Mouse (Mus musculus) forebrain, embryonic 10.5 days (tissue): Measurements from ENCODE around the gene Lce3c. TPM values are rescaled to one million over a fixed set of nuclear protein-coding genes. Genes with fewer than 3 reads are reported as not detected.

ENCODE experiments used
- polyA plus RNA-seq: library from polyadenylated mRNA; unstranded; fragments of >200 nt; fragmentation: Nextera tagmentation; extraction: Ambion mirVana; gene quantifications from 2 replicates; pipeline ENCODE4 v1.2.1, GENCODE M21; 2016

The Lce3c gene
- polyA plus RNA-seq, 1 experiment from 2014 or later, result not detected

Other genes starting within 250 kb of the Lce3c start
- gene Lce1e, start 235.4 kb upstream of the Lce3c start, polyA plus RNA-seq, result not detected in 2 replicates
- gene Lce1f, start 224.1 kb upstream of the Lce3c start, polyA plus RNA-seq, result not detected in 2 replicates
- gene Gm38119, start 205.4 kb upstream of the Lce3c start, polyA plus RNA-seq, result not detected in 2 replicates
- gene Lce1g, start 192.1 kb upstream of the Lce3c start, polyA plus RNA-seq, result not detected in 2 replicates
- not detected in 2 replicates for gene Lce1h, start 179.4 kb upstream of the Lce3c start, polyA plus RNA-seq
- not detected in 2 replicates for gene Lce1i, start 165.6 kb upstream of the Lce3c start, polyA plus RNA-seq
- not detected in 2 replicates for gene Lce1j, start 154.0 kb upstream of the Lce3c start, polyA plus RNA-seq
- not detected in 2 replicates for gene Lce1k, start 136.6 kb upstream of the Lce3c start, polyA plus RNA-seq
- gene Kprp, start 117.2 kb upstream of the Lce3c start, polyA plus RNA-seq, result not detected in 2 replicates
- not detected in 2 replicates for gene Lce1l, start 93.2 kb upstream of the Lce3c start, polyA plus RNA-seq
- gene 2310050C09Rik, start 74.3 kb upstream of the Lce3c start, polyA plus RNA-seq, result not detected in 2 replicates
- gene Lce3a, start 18.3 kb upstream of the Lce3c start, polyA plus RNA-seq, result not detected in 2 replicates
- gene Lce3b, start 11.5 kb upstream of the Lce3c start, polyA plus RNA-seq, result not detected in 2 replicates
- not detected in 2 replicates for gene Lce3d, start 12.9 kb downstream of the Lce3c start, polyA plus RNA-seq
- not detected in 2 replicates for gene Lce3e, start 22.6 kb downstream of the Lce3c start, polyA plus RNA-seq
- gene Lce3f, start 47.7 kb downstream of the Lce3c start, polyA plus RNA-seq, result not detected in 2 replicates
- gene Crct1, start 71.2 kb downstream of the Lce3c start, polyA plus RNA-seq, result 0.31 TPM in 1 of 2 replicates, not detected in the other
- not detected in 2 replicates for gene Lce1m, start 74.6 kb downstream of the Lce3c start, polyA plus RNA-seq
- gene Gm4858, start 124.3 kb downstream of the Lce3c start, polyA plus RNA-seq, result not detected in 2 replicates
- gene Crnn, start 200.3 kb downstream of the Lce3c start, polyA plus RNA-seq, result not detected in 2 replicates